Mouse (Mus musculus) neutrophil, adult 5-6 weeks (primary cell): ENCODE data around the gene Atxn1. TPM values are rescaled to one million over a fixed set of nuclear protein-coding genes. Genes with fewer than 3 reads are reported as not detected.

Experiments used
- ATAC-seq: fragments of 151-379, 151-347 bp; 2 replicates; pipeline ENCODE4 v1.8.0; 2017; ENCODE audit warnings: mild to moderate bottlenecking, moderate TSS enrichment; ENCODE audit not compliant: insufficient number of reproducible peaks, poor library complexity, low FRiP score, severe bottlenecking; ENCODE audit errors: extremely low read depth
- total RNA-seq: library from RNA; stranded (forward); fragments of 200-1000 nt; gene quantifications from 2 replicates; pipeline ENCODE4 v1.2.3, GENCODE M21; 2017

Atxn1 gene
- total RNA-seq, 1 experiment from 2014 or later: 22.9 TPM

GRCm38 (mm10) chr13:45809777-45810410, 154.9 kb downstream of the Atxn1 start:
- ATAC-seq: no peak

GRCm38 (mm10) chr13:45807593-45808043, 157.2 kb downstream of the Atxn1 start:
- ATAC-seq: no peak

GRCm38 (mm10) chr13:45806600-45807525, 157.9 kb downstream of the Atxn1 start:
- ATAC-seq: no peak

GRCm38 (mm10) chr13:45805915-45806599, 158.8 kb downstream of the Atxn1 start:
- ATAC-seq: no peak

- no peak for ATAC-seq
Measured at GRCm38 (mm10) chr13:45802620-45803410, 162.0 kb downstream of the Atxn1 start.

GRCm38 (mm10) chr13:45798248-45798647, 166.6 kb downstream of the Atxn1 start:
- no peak for ATAC-seq

GRCm38 (mm10) chr13:45797696-45798095, 167.1 kb downstream of the Atxn1 start:
- no peak for ATAC-seq

GRCm38 (mm10) chr13:45796286-45796685, 168.5 kb downstream of the Atxn1 start:
- ATAC-seq: no peak

- no peak for ATAC-seq
Measured at GRCm38 (mm10) chr13:45793796-45794195, 171.0 kb downstream of the Atxn1 start.

GRCm38 (mm10) chr13:45786409-45786808, 178.4 kb downstream of the Atxn1 start:
- no peak for ATAC-seq

- ATAC-seq: no peak
Measured at GRCm38 (mm10) chr13:45783681-45784080, 181.1 kb downstream of the Atxn1 start.

- ATAC-seq: no peak
Measured at GRCm38 (mm10) chr13:45778750-45779149, 186.1 kb downstream of the Atxn1 start.

- no peak for ATAC-seq
Measured at GRCm38 (mm10) chr13:45778171-45778570, 186.6 kb downstream of the Atxn1 start.

- no peak for ATAC-seq
Measured at GRCm38 (mm10) chr13:45775516-45775915, 189.3 kb downstream of the Atxn1 start.

- no peak for ATAC-seq
Measured at GRCm38 (mm10) chr13:45773381-45774168, 191.2 kb downstream of the Atxn1 start.

- no peak for ATAC-seq
Measured at GRCm38 (mm10) chr13:45769757-45770156, 195.1 kb downstream of the Atxn1 start.

- no peak for ATAC-seq
Measured at GRCm38 (mm10) chr13:45768250-45768649, 196.6 kb downstream of the Atxn1 start.

- no peak for ATAC-seq
Measured at GRCm38 (mm10) chr13:45764354-45764753, 200.5 kb downstream of the Atxn1 start.
